Mouse (Mus musculus) lung, embryonic 15.5 days (tissue): ENCODE results near the gene Nop58. TPM values are rescaled to one million over a fixed set of nuclear protein-coding genes. Genes with fewer than 3 reads are reported as not detected.

Source experiments
- ATAC-seq: fragments of 200-750 bp; cut with Nextera tagmentation; 2 replicates; pipeline ENCODE4 v1.8.0; 2017; ENCODE audit warnings: moderate number of reproducible peaks, borderline replicate concordance; ENCODE audit not compliant: low FRiP score, low TSS enrichment; ENCODE audit errors: extremely low read depth
- H3K27ac ChIP-seq: fragments of 300-500 bp; sonication (generic); 2 replicates; pipeline ENCODE4 v1.5.1; 2015; ENCODE audit warnings: moderate library complexity, mild to moderate bottlenecking, inconsistent platforms
- H3K27me3 ChIP-seq: fragments of 300-500 bp; sonication (generic); 2 replicates; pipeline ENCODE4 v1.6.1; 2015; ENCODE audit warnings: inconsistent platforms
- H3K36me3 ChIP-seq: fragments of 300-500 bp; sonication (generic); 2 replicates; pipeline ENCODE4 v1.6.1; 2015; ENCODE audit warnings: inconsistent platforms
- H3K4me1 ChIP-seq: fragments of 300-500 bp; sonication (generic); 2 replicates; pipeline ENCODE4 v1.6.1; 2015; ENCODE audit warnings: inconsistent platforms
- H3K4me2 ChIP-seq: fragments of 300-500 bp; sonication (generic); 2 replicates; pipeline ENCODE4 v1.6.1; 2015; ENCODE audit warnings: inconsistent platforms, mild to moderate bottlenecking, moderate library complexity
- H3K4me3 ChIP-seq: fragments of 300-500 bp; sonication (generic); 2 replicates; pipeline ENCODE4 v1.5.1; 2015; ENCODE audit warnings: mild to moderate bottlenecking, inconsistent platforms
- H3K9ac ChIP-seq: fragments of 300-500 bp; sonication (generic); 2 replicates; pipeline ENCODE4 v1.6.1; 2015; ENCODE audit warnings: inconsistent platforms
- H3K9me3 ChIP-seq: fragments of 300-500 bp; sonication (generic); 2 replicates; pipeline ENCODE4 v1.6.1; 2016; ENCODE audit warnings: inconsistent platforms
- WGBS: fragments of 180-500 bp; shearing (Covaris S2); methylation state at CpG from one replicate; pipeline ENCODE4 v1.1.7; 2015; 5-methylcytosine and 5-hydroxymethylcytosine counted together
- polyA plus RNA-seq: library from polyadenylated mRNA; unstranded; fragments of >200 nt; fragmentation: Nextera tagmentation; extraction: Ambion mirVana; gene quantifications from 2 replicates; pipeline ENCODE4 v1.2.1, GENCODE M21; 2015

Gene Nop58
- polyA plus RNA-seq, 1 experiment from 2014 or later, result 230 TPM

GRCm38 (mm10) chr1:59669962-59670630 is 14.7 kb upstream of the Nop58 start:
- H3K36me3 ChIP-seq, result no peaks in the 10 kb centered on the region; the same call in 1 of the 2 replicates
- peak overlapping the region; percentile 92 for H3K27ac ChIP-seq
- H3K4me1 ChIP-seq, result peaks cover 15% of the 10 kb centered on the region
- H3K27me3 ChIP-seq, result no peaks in the 10 kb centered on the region
- H3K4me2 ChIP-seq, result peak overlapping the region; percentile 68
- ATAC-seq, result peak; percentile 13
- peak overlapping the region; percentile 88 for H3K4me3 ChIP-seq
- WGBS, result 0% methylated on average over 34 of the region's 54 CpGs
- H3K9ac ChIP-seq, result peak overlapping the region; percentile 97
- H3K9me3 ChIP-seq, result no peaks in the 10 kb centered on the region

GRCm38 (mm10) chr1:59670641-59671168 is 14.1 kb upstream of the Nop58 start, which contains the start of gene Sumo1:
TSS of gene Sumo1 (minus strand) at chr1:59670834.
- H3K36me3 ChIP-seq, result no peaks in the 10 kb centered on the region; the same call in 1 of the 2 replicates

GRCm38 (mm10) chr1:59673661-59674060 is 11.1 kb upstream of the Nop58 start:
- no peak overlapping the region for H3K4me2 ChIP-seq
- H3K27me3 ChIP-seq, result no peaks in the 10 kb centered on the region
- H3K36me3 ChIP-seq, result no peaks in the 10 kb centered on the region; the same call in 1 of the 2 replicates
- H3K9me3 ChIP-seq, result no peaks in the 10 kb centered on the region
- H3K27ac ChIP-seq, result no peak overlapping the region
- no peak for ATAC-seq
- H3K4me1 ChIP-seq, result peaks cover 12% of the 10 kb centered on the region
- no peak overlapping the region for H3K4me3 ChIP-seq
- WGBS, result 96% methylated on average over 2 of the region's 2 CpGs
- no peak overlapping the region for H3K9ac ChIP-seq

More at GRCm38 (mm10) chr1:59670641-59671168, 14.1 kb upstream of the Nop58 start, which contains the start of gene Sumo1:
- Histone ChIP-seq H3K4me1 (peaks cover 15% of the 10 kb centered on the region), H3K27ac (peak within 1 kb of the TSS; percentile 92), H3K9me3 (no peaks in the 10 kb centered on the region), H3K9ac (peak within 1 kb of the TSS; percentile 97), H3K4me2 (peak within 1 kb of the TSS; percentile 68), H3K4me3 (peak within 1 kb of the TSS; percentile 88), H3K27me3 (no peaks in the 10 kb centered on the region)
- WGBS, result under 1% methylated on average over 36 of the region's 36 CpGs
- peak; percentile 93 for ATAC-seq

- WGBS, result 7% methylated on average over 11 of the region's 11 CpGs
- H3K4me1 ChIP-seq, result peaks cover 21% of the 10 kb centered on the region
These were observed 599 bp upstream of the Nop58 start for GRCm38 (mm10) chr1:59683926-59684818.

GRCm38 (mm10) chr1:59687493-59687892 is 2.7 kb downstream of the Nop58 start:
- peak overlapping the region; percentile 69; the same call in 1 of the 2 replicates for H3K4me2 ChIP-seq
- 34% methylated on average over 1 of the region's 1 CpGs for WGBS
- no peak overlapping the region for H3K27ac ChIP-seq
- H3K4me3 ChIP-seq, result peak overlapping the region; percentile 9; the same call in 1 of the 2 replicates
- no peaks in the 10 kb centered on the region for H3K9me3 ChIP-seq
- H3K4me1 ChIP-seq, result peaks cover 21% of the 10 kb centered on the region
- peaks cover 3% of the 10 kb centered on the region; the same call in 1 of the 2 replicates for H3K27me3 ChIP-seq
- H3K9ac ChIP-seq, result no peak overlapping the region
- H3K36me3 ChIP-seq, result peaks cover 19% of the 10 kb centered on the region
- ATAC-seq, result no peak

More at GRCm38 (mm10) chr1:59683926-59684818, 599 bp upstream of the Nop58 start:
- H3K36me3 ChIP-seq, result no peaks in the 10 kb centered on the region
- H3K4me2 ChIP-seq, result peak overlapping the region; percentile 62
- H3K4me3 ChIP-seq, result peak overlapping the region; percentile 88
- peak overlapping the region; percentile 62 for H3K27ac ChIP-seq
- no peaks in the 10 kb centered on the region for H3K9me3 ChIP-seq
- peak; percentile 27 for ATAC-seq
- peaks cover 3% of the 10 kb centered on the region; the same call in 1 of the 2 replicates for H3K27me3 ChIP-seq
- peak overlapping the region; percentile 30 for H3K9ac ChIP-seq

- H3K36me3 ChIP-seq, result peaks cover 44% of the 10 kb centered on the region
- ATAC-seq, result no peak
- peaks cover 21% of the 10 kb centered on the region for H3K4me1 ChIP-seq
- no peak overlapping the region for H3K4me2 ChIP-seq
- no peaks in the 10 kb centered on the region for H3K27me3 ChIP-seq
- H3K9me3 ChIP-seq, result no peaks in the 10 kb centered on the region
- no peak overlapping the region for H3K27ac ChIP-seq
- 86% methylated on average over 5 of the region's 5 CpGs for WGBS
- no peak overlapping the region for H3K4me3 ChIP-seq
- H3K9ac ChIP-seq, result no peak overlapping the region
These were observed 5.7 kb downstream of the Nop58 start for GRCm38 (mm10) chr1:59690467-59690866.

GRCm38 (mm10) chr1:59697751-59698150 is 13.0 kb downstream of the Nop58 start:
- no peak for ATAC-seq
- H3K9me3 ChIP-seq, result no peaks in the 10 kb centered on the region
- H3K36me3 ChIP-seq, result peaks cover 84% of the 10 kb centered on the region
- no peak overlapping the region for H3K9ac ChIP-seq
- H3K27me3 ChIP-seq, result no peaks in the 10 kb centered on the region
- WGBS, result 73% methylated on average over 5 of the region's 5 CpGs
- no peak overlapping the region for H3K4me3 ChIP-seq
- no peak overlapping the region for H3K27ac ChIP-seq
- no peak overlapping the region for H3K4me2 ChIP-seq
- no peaks in the 10 kb centered on the region for H3K4me1 ChIP-seq

GRCm38 (mm10) chr1:59698207-59698606 is 13.4 kb downstream of the Nop58 start:
- no peak overlapping the region for H3K9ac ChIP-seq
- no peaks in the 10 kb centered on the region for H3K9me3 ChIP-seq
- H3K4me1 ChIP-seq, result no peaks in the 10 kb centered on the region
- no peak overlapping the region for H3K4me3 ChIP-seq
- no peak overlapping the region for H3K27ac ChIP-seq
- no peak for ATAC-seq
- no peaks in the 10 kb centered on the region for H3K27me3 ChIP-seq
- H3K4me2 ChIP-seq, result no peak overlapping the region
- 93% methylated on average over 3 of the region's 3 CpGs for WGBS
- peaks cover 79% of the 10 kb centered on the region for H3K36me3 ChIP-seq

- H3K4me2 ChIP-seq, result no peak overlapping the region
- H3K27ac ChIP-seq, result no peak overlapping the region
- no peak overlapping the region for H3K4me3 ChIP-seq
- no peaks in the 10 kb centered on the region for H3K9me3 ChIP-seq
- peaks cover 78% of the 10 kb centered on the region for H3K36me3 ChIP-seq
- H3K27me3 ChIP-seq, result no peaks in the 10 kb centered on the region
- no peak overlapping the region for H3K9ac ChIP-seq
- 93% methylated on average over 1 of the region's 1 CpGs for WGBS
- no peaks in the 10 kb centered on the region for H3K4me1 ChIP-seq
- ATAC-seq, result no peak
These were observed 17.0 kb downstream of the Nop58 start for GRCm38 (mm10) chr1:59701766-59702165.

GRCm38 (mm10) chr1:59719900-59720299 is 35.1 kb downstream of the Nop58 start:
- Histone ChIP-seq H3K27ac (0 out of 2 replicates have a peak overlapping the region, but pooled peaks have one; percentile 12), H3K27me3 (no peaks in the 10 kb centered on the region), H3K4me2 (no peak overlapping the region), H3K36me3 (peaks cover 33% of the 10 kb centered on the region), H3K9ac (no peak overlapping the region), H3K9me3 (no peaks in the 10 kb centered on the region), H3K4me3 (no peak overlapping the region), H3K4me1 (no peaks in the 10 kb centered on the region)
- no peak for ATAC-seq
- WGBS, result 26% methylated on average over 4 of the region's 4 CpGs

GRCm38 (mm10) chr1:59725661-59726060 is 40.9 kb downstream of the Nop58 start:
- H3K9me3 ChIP-seq, result no peaks in the 10 kb centered on the region
- no peak overlapping the region for H3K9ac ChIP-seq
- H3K4me2 ChIP-seq, result no peak overlapping the region
- no peak overlapping the region for H3K27ac ChIP-seq
- 44% methylated on average over 4 of the region's 4 CpGs for WGBS
- 0 out of 2 replicates have a peak, but pooled peaks cover 4% of the 10 kb centered on the region for H3K36me3 ChIP-seq
- H3K4me3 ChIP-seq, result no peak overlapping the region
- H3K27me3 ChIP-seq, result no peaks in the 10 kb centered on the region
- ATAC-seq, result no peak
- peaks cover 5% of the 10 kb centered on the region for H3K4me1 ChIP-seq
